Mouse (Mus musculus): ENCODE measurements at regions not wholly inside any gene's neighbourhood (a gene's known extent, or its start where the extent isn't known, plus 50 kb on each side); places are given as distances from the start of the nearest gene placed in this dataset.

GRCm38 (mm10) chr7:119089931-119090330, 94.5 kb downstream of the Gpr139 start:
- no peak for DNase-seq

GRCm38 (mm10) chr7:119088537-119088936, 93.5 kb upstream of the Gprc5b start:
- DNase-seq: no peak

GRCm38 (mm10) chr7:119087723-119088419, 92.9 kb upstream of the Gprc5b start:
- no peak for DNase-seq

- DNase-seq: no peak
These were observed 90.9 kb upstream of the Gprc5b start for GRCm38 (mm10) chr7:119085696-119086451.

- peak; percentile 62 for DNase-seq
These were observed 82.0 kb upstream of the Gprc5b start for GRCm38 (mm10) chr7:119076712-119077619.

- no peak for DNase-seq
These were observed 71.0 kb upstream of the Gprc5b start for GRCm38 (mm10) chr7:119066026-119066425.
